Mouse (Mus musculus) megakaryocyte, embryonic 14.5 days (primary cell): ENCODE measurements at regions not wholly inside any gene's neighbourhood (a gene's known extent, or its start where the extent isn't known, plus 50 kb on each side); places are given as distances from the start of the nearest gene placed in this dataset.

Source experiments
- FLI1 ChIP-seq: IDR thresholded peaks from 2 replicates; pipeline ENCODE4 v1.6.1; 2012; ENCODE audit warnings: low read length, inconsistent platforms, mixed read lengths
- GATA1 ChIP-seq: IDR thresholded peaks from 3 replicates; pipeline ENCODE4 v1.6.1; 2012; ENCODE audit warnings: mixed read lengths, low read length, inconsistent platforms, borderline replicate concordance

GRCm38 (mm10) chr2:51036190-51036755 is 112.6 kb downstream of the Rnd3 start:
- TF ChIP-seq GATA1 (no peak), FLI1 (no peak)
